Mouse (Mus musculus): ENCODE measurements around the gene Ccdc34. TPM values are rescaled to one million over a fixed set of nuclear protein-coding genes. Genes with fewer than 3 reads are reported as not detected.

Ccdc34 gene
- polyA plus RNA-seq, 1 experiment from 2014 or later, result 53.8 TPM

GRCm38 (mm10) chr2:110036665-110037064 is 19.0 kb downstream of the Ccdc34 start:
- WGBS, result 37% methylated on average over 4 of the region's 4 CpGs
- Histone ChIP-seq H3K27me3 (ENCODE audit: control insufficient read depth, insufficient read depth, low read length) (no peaks in the 10 kb centered on the region), H3K4me1 (ENCODE audit: control insufficient read depth, insufficient read depth, low read length) (0 out of 2 replicates have a peak, but pooled peaks cover 3% of the 10 kb centered on the region), H3K9ac (replicated peaks; ENCODE audit: low read depth, low read length) (no peak overlapping the region), H3K27ac (ENCODE audit: low read length) (peak overlapping the region; percentile 72), H3K9me3 (ENCODE audit: control insufficient read depth, low read depth, low read length) (no peaks in the 10 kb centered on the region), H3K4me3 (ENCODE audit: low read depth, low read length) (no peak overlapping the region), H3K36me3 (ENCODE audit: control insufficient read depth, insufficient read depth, low read length) (peaks cover 16% of the 10 kb centered on the region), H3K4me2 (replicated peaks; ENCODE audit: low read depth, low read length) (no peak overlapping the region)
- peak; percentile 23; the same call in 1 of the 2 replicates for ATAC-seq (ENCODE audit: insufficient number of reproducible peaks, insufficient read depth, low FRiP score, low read depth)

DNA sequence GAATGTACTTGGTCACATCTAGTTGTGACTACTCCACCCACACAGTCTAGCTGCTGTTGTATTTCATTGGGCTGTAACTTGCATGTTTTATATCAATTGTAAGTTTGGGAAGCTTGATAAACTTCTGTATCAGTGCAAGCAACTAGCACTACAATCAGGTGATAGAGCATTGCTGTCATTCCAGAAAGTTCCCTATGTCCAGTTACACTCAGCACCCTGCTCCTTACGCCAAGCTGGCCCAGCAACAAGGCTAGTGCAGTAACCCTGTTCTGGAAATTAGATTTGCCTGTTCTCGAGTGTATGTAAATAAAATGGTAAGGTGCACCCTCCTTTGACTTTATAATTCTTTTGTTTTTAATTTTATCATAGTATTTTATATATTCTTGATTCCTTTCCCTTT is 19.6 kb downstream of the Ccdc34 start:
- no peaks in the 10 kb centered on the region for H3K9me3 ChIP-seq (ENCODE audit: control insufficient read depth, low read depth, low read length)
- H3K4me1 ChIP-seq (ENCODE audit: control insufficient read depth, insufficient read depth, low read length), result 0 out of 2 replicates have a peak, but pooled peaks cover 3% of the 10 kb centered on the region
- H3K27me3 ChIP-seq (ENCODE audit: control insufficient read depth, insufficient read depth, low read length), result no peaks in the 10 kb centered on the region
- ATAC-seq (ENCODE audit: insufficient number of reproducible peaks, insufficient read depth, low FRiP score, low read depth), result no peak
- H3K9ac ChIP-seq (replicated peaks; ENCODE audit: low read depth, low read length), result no peak overlapping the region
- 74% methylated on average over 2 of the region's 2 CpGs for WGBS
- H3K4me2 ChIP-seq (replicated peaks; ENCODE audit: low read depth, low read length), result no peak overlapping the region
- peaks cover 16% of the 10 kb centered on the region for H3K36me3 ChIP-seq (ENCODE audit: control insufficient read depth, insufficient read depth, low read length)
- H3K27ac ChIP-seq (ENCODE audit: low read length), result peak overlapping the region; percentile 72; the same call in 1 of the 2 replicates
- H3K4me3 ChIP-seq (ENCODE audit: low read depth, low read length), result no peak overlapping the region

GRCm38 (mm10) chr2:110038341-110038740 is 20.7 kb downstream of the Ccdc34 start:
- 56% methylated on average over 5 of the region's 5 CpGs for WGBS
- Histone ChIP-seq H3K27me3 (ENCODE audit: control insufficient read depth, insufficient read depth, low read length) (no peaks in the 10 kb centered on the region), H3K4me3 (ENCODE audit: low read depth, low read length) (no peak overlapping the region), H3K4me1 (ENCODE audit: control insufficient read depth, insufficient read depth, low read length) (0 out of 2 replicates have a peak, but pooled peaks cover 3% of the 10 kb centered on the region), H3K4me2 (replicated peaks; ENCODE audit: low read depth, low read length) (no peak overlapping the region), H3K9me3 (ENCODE audit: control insufficient read depth, low read depth, low read length) (no peaks in the 10 kb centered on the region), H3K36me3 (ENCODE audit: control insufficient read depth, insufficient read depth, low read length) (peaks cover 12% of the 10 kb centered on the region), H3K27ac (ENCODE audit: low read length) (no peak overlapping the region), H3K9ac (replicated peaks; ENCODE audit: low read depth, low read length) (no peak overlapping the region)
- ATAC-seq (ENCODE audit: insufficient number of reproducible peaks, insufficient read depth, low FRiP score, low read depth), result no peak

DNA sequence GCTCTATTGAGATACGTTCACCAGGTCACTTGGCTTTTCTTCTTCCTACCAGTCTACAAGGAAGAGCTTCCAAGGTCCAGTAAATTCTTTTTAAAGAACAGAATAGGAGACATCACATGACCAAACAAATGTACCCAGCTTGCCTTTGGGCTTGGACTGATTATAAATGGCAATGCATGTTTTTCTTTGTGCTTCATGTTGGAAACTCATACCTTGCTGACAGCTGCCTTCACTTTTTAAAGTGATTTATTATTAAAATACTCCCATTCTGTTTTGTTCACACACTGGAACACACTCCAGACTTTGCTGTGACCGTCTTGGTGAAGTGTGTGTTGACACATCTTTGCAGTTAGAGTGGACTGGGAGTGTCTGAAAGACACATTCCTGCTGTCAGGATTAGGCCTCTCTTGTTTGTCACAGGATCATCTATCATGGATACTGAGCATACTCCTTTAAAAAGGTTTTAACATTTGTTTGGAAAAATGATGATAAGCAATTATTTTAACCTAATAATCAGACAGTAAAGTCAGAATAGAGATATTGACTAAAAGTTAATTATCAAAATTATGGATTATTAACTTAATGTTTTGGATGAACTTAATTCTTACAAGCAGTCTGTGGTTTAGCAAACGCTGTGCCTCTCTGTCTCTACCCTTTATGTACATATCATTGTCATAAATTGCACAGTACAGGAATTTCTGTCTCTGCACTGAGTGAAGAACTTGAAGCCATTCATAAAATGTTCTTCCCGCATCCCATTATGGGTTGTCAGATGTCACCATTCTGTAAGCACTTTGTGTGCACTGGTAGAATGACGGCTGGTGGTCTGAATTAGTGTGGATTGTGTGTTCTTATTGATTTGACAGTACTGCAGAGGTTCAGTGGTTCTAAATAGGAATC is 25.5 kb downstream of the Ccdc34 start:
- no peak overlapping the region for H3K9ac ChIP-seq (replicated peaks; ENCODE audit: low read depth, low read length)
- no peak overlapping the region for H3K27ac ChIP-seq (ENCODE audit: low read length)
- no peak overlapping the region for H3K4me2 ChIP-seq (replicated peaks; ENCODE audit: low read depth, low read length)
- WGBS, result 35% methylated on average over 5 of the region's 5 CpGs
- no peaks in the 10 kb centered on the region for H3K9me3 ChIP-seq (ENCODE audit: control insufficient read depth, low read depth, low read length)
- no peak overlapping the region for H3K4me3 ChIP-seq (ENCODE audit: low read depth, low read length)
- no peaks in the 10 kb centered on the region for H3K4me1 ChIP-seq (ENCODE audit: control insufficient read depth, insufficient read depth, low read length)
- no peak for ATAC-seq (ENCODE audit: insufficient number of reproducible peaks, insufficient read depth, low FRiP score, low read depth)
- H3K27me3 ChIP-seq (ENCODE audit: control insufficient read depth, insufficient read depth, low read length), result no peaks in the 10 kb centered on the region
- H3K36me3 ChIP-seq (ENCODE audit: control insufficient read depth, insufficient read depth, low read length), result no peaks in the 10 kb centered on the region; the same call in 1 of the 2 replicates

DNA sequence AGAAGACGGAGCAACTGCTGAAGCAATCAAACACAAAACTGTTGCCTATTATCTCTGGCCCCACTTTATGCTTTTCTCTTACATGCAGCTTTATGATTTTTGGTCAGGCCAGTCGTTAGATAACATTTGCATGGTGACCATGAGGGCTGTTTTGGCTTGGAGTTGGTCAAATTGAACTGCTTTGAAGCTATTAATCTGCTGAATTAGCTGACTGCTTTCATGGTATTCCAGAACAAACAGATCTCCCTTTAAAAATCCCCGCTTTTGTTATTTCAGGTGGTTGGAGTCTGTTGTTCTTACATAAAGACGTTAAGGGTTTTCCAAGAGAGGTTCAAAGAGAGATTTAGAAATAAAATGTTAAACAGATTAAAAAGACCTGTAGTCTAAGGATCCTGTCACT is 40.8 kb downstream of the Ccdc34 start:
- ATAC-seq (ENCODE audit: insufficient number of reproducible peaks, insufficient read depth, low FRiP score, low read depth), result no peak
- no peak overlapping the region for H3K4me2 ChIP-seq (replicated peaks; ENCODE audit: low read depth, low read length)
- H3K27ac ChIP-seq (ENCODE audit: low read length), result no peak overlapping the region
- 58% methylated on average over 4 of the region's 4 CpGs for WGBS
- no peaks in the 10 kb centered on the region for H3K27me3 ChIP-seq (ENCODE audit: control insufficient read depth, insufficient read depth, low read length)
- no peak overlapping the region for H3K4me3 ChIP-seq (ENCODE audit: low read depth, low read length)
- H3K4me1 ChIP-seq (ENCODE audit: control insufficient read depth, insufficient read depth, low read length), result no peaks in the 10 kb centered on the region
- no peaks in the 10 kb centered on the region for H3K9me3 ChIP-seq (ENCODE audit: control insufficient read depth, low read depth, low read length)
- no peak overlapping the region for H3K9ac ChIP-seq (replicated peaks; ENCODE audit: low read depth, low read length)
- no peaks in the 10 kb centered on the region for H3K36me3 ChIP-seq (ENCODE audit: control insufficient read depth, insufficient read depth, low read length)

GRCm38 (mm10) chr2:110063131-110063530 is 45.5 kb downstream of the Ccdc34 start:
- no peak for ATAC-seq (ENCODE audit: insufficient number of reproducible peaks, insufficient read depth, low FRiP score, low read depth)
- H3K4me3 ChIP-seq (ENCODE audit: low read depth, low read length), result no peak overlapping the region
- no peak overlapping the region for H3K27ac ChIP-seq (ENCODE audit: low read length)
- no peak overlapping the region for H3K9ac ChIP-seq (replicated peaks; ENCODE audit: low read depth, low read length)
- WGBS, result 88% methylated on average over 1 of the region's 1 CpGs
- H3K27me3 ChIP-seq (ENCODE audit: control insufficient read depth, insufficient read depth, low read length), result no peaks in the 10 kb centered on the region
- no peak overlapping the region for H3K4me2 ChIP-seq (replicated peaks; ENCODE audit: low read depth, low read length)
- no peaks in the 10 kb centered on the region for H3K4me1 ChIP-seq (ENCODE audit: control insufficient read depth, insufficient read depth, low read length)
- H3K36me3 ChIP-seq (ENCODE audit: control insufficient read depth, insufficient read depth, low read length), result no peaks in the 10 kb centered on the region
- H3K9me3 ChIP-seq (ENCODE audit: control insufficient read depth, low read depth, low read length), result no peaks in the 10 kb centered on the region

DNA sequence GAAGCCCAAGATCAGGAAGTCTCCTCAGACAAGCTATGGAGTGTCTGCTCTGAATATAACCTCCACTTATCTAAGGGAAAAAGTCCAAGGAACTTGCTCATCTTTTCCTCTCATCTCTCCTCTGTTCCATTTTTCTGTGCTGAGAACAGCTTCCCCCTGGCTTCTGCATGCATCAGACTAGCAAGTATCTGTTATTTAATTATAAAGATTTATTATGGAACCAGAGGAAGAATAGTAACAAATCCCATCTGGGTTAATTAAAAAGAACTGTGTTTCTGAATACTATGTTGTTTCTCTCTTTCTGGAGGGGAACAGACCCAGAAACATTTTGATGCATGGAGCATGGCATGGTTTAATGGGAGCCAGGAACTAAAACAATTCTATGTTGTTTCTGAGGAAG is 51.3 kb downstream of the Ccdc34 start:
- H3K27ac ChIP-seq (ENCODE audit: low read length), result no peak overlapping the region
- no peaks in the 10 kb centered on the region for H3K36me3 ChIP-seq (ENCODE audit: control insufficient read depth, insufficient read depth, low read length)
- no peak overlapping the region for H3K4me2 ChIP-seq (replicated peaks; ENCODE audit: low read depth, low read length)
- H3K9ac ChIP-seq (replicated peaks; ENCODE audit: low read depth, low read length), result no peak overlapping the region
- no peak overlapping the region for H3K4me3 ChIP-seq (ENCODE audit: low read depth, low read length)
- no peaks in the 10 kb centered on the region for H3K27me3 ChIP-seq (ENCODE audit: control insufficient read depth, insufficient read depth, low read length)
- no peaks in the 10 kb centered on the region for H3K4me1 ChIP-seq (ENCODE audit: control insufficient read depth, insufficient read depth, low read length)
- H3K9me3 ChIP-seq (ENCODE audit: control insufficient read depth, low read depth, low read length), result no peaks in the 10 kb centered on the region
- ATAC-seq (ENCODE audit: insufficient number of reproducible peaks, insufficient read depth, low FRiP score, low read depth), result no peak

DNA sequence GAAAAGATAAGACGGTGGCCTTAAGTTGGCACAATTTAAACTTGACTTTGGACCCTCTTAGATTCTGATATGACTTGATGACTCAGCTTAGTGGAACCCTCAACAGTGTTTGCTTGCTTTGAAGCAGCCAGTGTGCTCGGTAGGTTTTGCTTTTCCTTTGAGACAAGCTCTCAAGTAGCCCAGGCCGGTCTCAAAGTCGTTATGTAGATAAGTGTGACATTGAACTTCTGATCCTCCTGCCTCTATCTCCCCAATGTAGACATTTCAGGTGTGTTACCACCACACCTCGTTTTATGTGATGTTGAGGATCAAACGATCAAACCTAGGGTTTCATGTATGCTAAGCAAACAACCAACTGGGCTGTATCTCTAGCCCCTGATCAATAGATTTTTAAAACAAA is 55.4 kb downstream of the Ccdc34 start:
- no peaks in the 10 kb centered on the region for H3K9me3 ChIP-seq (ENCODE audit: control insufficient read depth, low read depth, low read length)
- H3K4me2 ChIP-seq (replicated peaks; ENCODE audit: low read depth, low read length), result no peak overlapping the region
- H3K27ac ChIP-seq (ENCODE audit: low read length), result no peak overlapping the region
- WGBS, result 68% methylated on average over 6 of the region's 6 CpGs
- H3K4me3 ChIP-seq (ENCODE audit: low read depth, low read length), result no peak overlapping the region
- no peaks in the 10 kb centered on the region for H3K4me1 ChIP-seq (ENCODE audit: control insufficient read depth, insufficient read depth, low read length)
- H3K27me3 ChIP-seq (ENCODE audit: control insufficient read depth, insufficient read depth, low read length), result no peaks in the 10 kb centered on the region
- no peak overlapping the region for H3K9ac ChIP-seq (replicated peaks; ENCODE audit: low read depth, low read length)
- H3K36me3 ChIP-seq (ENCODE audit: control insufficient read depth, insufficient read depth, low read length), result no peaks in the 10 kb centered on the region
- ATAC-seq (ENCODE audit: insufficient number of reproducible peaks, insufficient read depth, low FRiP score, low read depth), result peak; percentile 91
